Mouse (Mus musculus) E14TG2a.4 (cell line): ENCODE data around the gene Hspa8.
A peak's percentile ranks its signal among the peaks of the same experiment; 100 is the strongest.
"Not testable (repeated sequence)": the region's sequence is repeated elsewhere in the genome, so short reads cannot be mapped to it uniquely, and the experiment has no call there.

ENCODE experiments used
- H3K27me3 ChIP-seq: 2 replicates; pipeline ENCODE4 v1.6.1; 2014; ENCODE audit warnings: low read length, control low read depth; ENCODE audit not compliant: insufficient read depth
- H3K36me3 ChIP-seq: 2 replicates; pipeline ENCODE4 v1.6.1; 2014; ENCODE audit warnings: low read length, control low read depth; ENCODE audit not compliant: insufficient read depth
- H3K4me1 ChIP-seq: replicated peaks from 2 replicates; pipeline ENCODE4 v1.6.1; 2014; ENCODE audit warnings: low read depth, low read length, control low read depth
- H3K4me3 ChIP-seq: replicated peaks from 2 replicates; pipeline ENCODE4 v1.5.1; 2014; ENCODE audit warnings: mild to moderate bottlenecking, low read length
- H3K9me3 ChIP-seq: 2 replicates; pipeline ENCODE4 v1.6.1; 2014; ENCODE audit warnings: low read length, control low read depth
- CTCF ChIP-seq: conservative IDR thresholded peaks from 2 replicates; pipeline ENCODE4 v1.5.1; 2014; ENCODE audit warnings: low read length
- NANOG ChIP-seq: IDR thresholded peaks from 2 replicates; pipeline ENCODE4 v1.6.1; 2014; ENCODE audit warnings: borderline replicate concordance, low read length, mixed read lengths
- POU5F1 ChIP-seq: IDR thresholded peaks from 2 replicates; pipeline ENCODE4 v1.6.1; 2014; ENCODE audit warnings: low read length, borderline replicate concordance

The Hspa8 gene

DNA sequence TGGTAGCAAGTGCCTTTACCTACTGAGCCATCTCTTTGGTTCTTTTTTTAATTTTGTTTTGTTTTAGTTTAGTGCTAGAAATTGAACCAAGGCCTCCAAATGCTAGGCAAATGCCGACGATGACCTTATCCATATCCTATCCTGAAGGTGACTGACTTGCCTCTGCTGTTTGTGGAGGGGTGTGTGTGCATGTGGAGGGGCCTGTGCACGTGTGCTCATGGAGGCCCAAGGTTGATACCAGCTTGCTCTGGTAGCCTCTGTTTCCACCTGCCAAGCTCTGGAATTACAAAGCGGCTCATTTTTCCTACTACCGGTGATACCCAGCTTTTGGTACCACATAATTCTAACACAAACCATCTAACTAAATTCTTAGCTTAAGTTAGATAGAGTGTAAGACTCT lies 7.2 kb upstream of the Hspa8 start:
- Histone ChIP-seq H3K36me3 (no peaks in the 10 kb centered on the region), H3K4me3 (peak overlapping the region; percentile 50), H3K9me3 (no peaks in the 10 kb centered on the region), H3K27me3 (no peaks in the 10 kb centered on the region), H3K4me1 (peaks cover 65% of the 10 kb centered on the region)
- no peak for TF ChIP-seq CTCF
- no peak for TF ChIP-seq NANOG
- no peak for TF ChIP-seq POU5F1

- H3K4me1 ChIP-seq, result peaks cover 71% of the 10 kb centered on the region
- H3K9me3 ChIP-seq, result no peaks in the 10 kb centered on the region
- H3K27me3 ChIP-seq, result no peaks in the 10 kb centered on the region
- H3K36me3 ChIP-seq, result no peaks in the 10 kb centered on the region
- peak overlapping the region; percentile 53 for H3K4me3 ChIP-seq
- no peak for TF ChIP-seq POU5F1
- no peak for TF ChIP-seq CTCF
- no peak for TF ChIP-seq NANOG
These were observed 6.5 kb upstream of the Hspa8 start for GRCm38 (mm10) chr9:40794251-40794650.

- TF ChIP-seq NANOG (no peak), POU5F1 (no peak), CTCF (no peak)
- Histone ChIP-seq H3K36me3 (no peaks in the 10 kb centered on the region), H3K4me3 (peak overlapping the region; percentile 53), H3K27me3 (no peaks in the 10 kb centered on the region), H3K9me3 (no peaks in the 10 kb centered on the region), H3K4me1 (peaks cover 66% of the 10 kb centered on the region)
These were observed 5.9 kb upstream of the Hspa8 start for GRCm38 (mm10) chr9:40794926-40795325.

DNA sequence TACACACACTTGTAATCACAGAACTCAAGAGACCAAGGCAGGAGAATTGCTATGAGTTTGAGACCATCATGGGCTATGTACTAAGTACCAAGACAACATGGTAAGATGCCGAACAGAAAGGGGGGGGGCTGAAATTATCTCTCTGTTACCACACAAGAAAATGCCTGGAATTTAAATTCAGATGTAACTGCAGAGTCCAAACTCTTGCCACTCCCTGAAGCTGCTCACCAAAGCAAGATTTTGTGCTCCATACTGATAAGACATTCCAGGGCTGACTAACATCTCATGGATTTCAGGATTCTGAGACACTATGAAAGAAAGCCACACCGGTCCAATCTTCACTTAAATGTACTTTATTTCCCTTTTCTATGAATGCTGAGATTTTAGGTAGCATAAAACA lies 5.2 kb upstream of the Hspa8 start:
- Histone ChIP-seq H3K9me3 (no peaks in the 10 kb centered on the region), H3K36me3 (no peaks in the 10 kb centered on the region), H3K4me1 (peaks cover 60% of the 10 kb centered on the region), H3K27me3 (no peaks in the 10 kb centered on the region), H3K4me3 (peak overlapping the region; percentile 53)
- TF ChIP-seq NANOG (no peak), POU5F1 (no peak), CTCF (no peak)

- H3K4me1 ChIP-seq, result peaks cover 57% of the 10 kb centered on the region
- H3K36me3 ChIP-seq, result no peaks in the 10 kb centered on the region
- peak overlapping the region; percentile 53; the same call in 1 of the 2 replicates for H3K4me3 ChIP-seq
- H3K27me3 ChIP-seq, result no peaks in the 10 kb centered on the region
- TF ChIP-seq NANOG (no peak), CTCF (no peak), POU5F1 (no peak)
- H3K9me3 ChIP-seq, result no peaks in the 10 kb centered on the region; the same call in 1 of the 2 replicates
These were observed 4.7 kb upstream of the Hspa8 start for GRCm38 (mm10) chr9:40796054-40796453.

GRCm38 (mm10) chr9:40798247-40798960 lies 2.4 kb upstream of the Hspa8 start:
- peaks cover 5% of the 10 kb centered on the region; the same call in 1 of the 2 replicates for H3K9me3 ChIP-seq
- no peak for TF ChIP-seq NANOG
- TF ChIP-seq CTCF, result no peak
- TF ChIP-seq POU5F1, result no peak

DNA sequence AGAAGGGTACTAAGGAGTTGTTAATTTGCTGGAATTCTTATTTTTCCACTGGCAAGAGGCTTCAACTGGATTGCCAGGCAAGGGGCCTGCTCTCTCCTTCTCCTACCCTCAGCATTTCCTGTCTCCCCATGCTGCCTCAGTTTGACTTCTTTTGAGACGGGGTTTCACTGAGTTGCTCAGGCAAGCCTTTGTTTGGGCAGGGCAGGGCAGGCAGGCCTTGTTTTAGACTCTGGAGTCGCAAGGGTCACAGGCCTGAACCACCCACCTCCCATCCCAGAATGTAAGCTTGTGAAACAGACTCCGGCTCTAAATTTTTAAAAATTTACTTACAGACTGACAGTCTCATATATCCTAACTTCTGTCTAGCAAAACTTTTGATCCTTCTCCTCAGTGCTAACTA lies 1.7 kb upstream of the Hspa8 start:
- peaks cover 12% of the 10 kb centered on the region; the same call in 1 of the 2 replicates for H3K9me3 ChIP-seq
- peaks cover 23% of the 10 kb centered on the region for H3K36me3 ChIP-seq
- peaks cover 36% of the 10 kb centered on the region for H3K4me1 ChIP-seq
- no peak for TF ChIP-seq CTCF
- TF ChIP-seq POU5F1, result no peak
- no peak for TF ChIP-seq NANOG
- no peaks in the 10 kb centered on the region for H3K27me3 ChIP-seq
- H3K4me3 ChIP-seq, result peak overlapping the region; percentile 90

More at GRCm38 (mm10) chr9:40798247-40798960, 2.4 kb upstream of the Hspa8 start:
- Histone ChIP-seq H3K4me1 (peaks cover 40% of the 10 kb centered on the region), H3K27me3 (no peaks in the 10 kb centered on the region), H3K36me3 (peaks cover 16% of the 10 kb centered on the region), H3K4me3 (peak overlapping the region; percentile 90)

DNA sequence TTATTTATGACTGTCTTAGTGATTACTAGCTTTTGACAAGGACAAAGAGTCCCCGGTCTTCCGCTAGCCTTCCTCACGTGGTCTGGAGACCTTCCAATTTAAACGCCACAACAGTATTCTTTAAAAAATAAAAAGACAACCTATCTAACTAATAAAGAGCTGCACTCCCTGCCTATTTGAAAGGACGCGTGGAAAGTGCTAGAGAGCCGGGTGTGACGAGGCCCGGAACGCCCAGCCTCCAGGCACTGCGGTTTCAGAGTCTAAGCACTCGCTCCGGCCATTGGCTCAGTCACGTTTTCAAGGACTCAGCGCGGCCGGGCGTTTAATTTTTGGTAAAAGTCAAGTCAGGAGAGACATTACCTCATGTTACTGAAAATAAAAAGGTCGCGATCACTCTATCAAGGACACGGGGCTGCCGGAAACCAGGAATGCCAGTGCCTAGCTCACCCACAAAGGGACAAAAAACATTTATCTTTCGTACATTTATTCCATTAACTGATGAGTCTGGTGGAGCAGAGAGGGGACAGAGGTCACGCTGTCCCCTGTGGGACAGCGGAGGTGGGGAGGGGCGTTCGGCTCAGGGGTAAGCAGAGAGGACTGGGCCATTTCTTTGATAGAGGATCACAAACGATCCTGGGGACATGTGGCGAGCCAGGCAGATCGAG lies 815 bp upstream of the Hspa8 start:
- Histone ChIP-seq H3K9me3 (peaks cover 18% of the 10 kb centered on the region; the same call in 1 of the 2 replicates), H3K4me3 (peak overlapping the region; percentile 90), H3K36me3 (peaks cover 32% of the 10 kb centered on the region), H3K4me1 (peaks cover 35% of the 10 kb centered on the region), H3K27me3 (no peaks in the 10 kb centered on the region)
- TF ChIP-seq POU5F1 (no peak), NANOG (no peak), CTCF (no peak)

- peaks cover 19% of the 10 kb centered on the region for H3K4me1 ChIP-seq
- H3K4me3 ChIP-seq, result peak overlapping the region; percentile 90
- peaks cover 31% of the 10 kb centered on the region for H3K9me3 ChIP-seq
- H3K27me3 ChIP-seq, result not testable (repeated sequence)
- peaks cover 38% of the 10 kb centered on the region for H3K36me3 ChIP-seq
These were observed 1.1 kb downstream of the Hspa8 start for GRCm38 (mm10) chr9:40801614-40802532.

GRCm38 (mm10) chr9:40802533-40802875 lies 1.7 kb downstream of the Hspa8 start:
- H3K36me3 ChIP-seq, result peaks cover 38% of the 10 kb centered on the region
- H3K9me3 ChIP-seq, result peaks cover 37% of the 10 kb centered on the region
- peaks cover 17% of the 10 kb centered on the region for H3K4me1 ChIP-seq
- H3K27me3 ChIP-seq, result not testable (repeated sequence)
- H3K4me3 ChIP-seq, result peak overlapping the region; percentile 90

- not testable (repeated sequence) for H3K27me3 ChIP-seq, H3K4me1 ChIP-seq
- H3K36me3 ChIP-seq, result peaks cover 38% of the 10 kb centered on the region
- peak overlapping the region; percentile 29; the same call in 1 of the 2 replicates for H3K4me3 ChIP-seq
- H3K9me3 ChIP-seq, result peaks cover 45% of the 10 kb centered on the region
These were observed 3.8 kb downstream of the Hspa8 start for GRCm38 (mm10) chr9:40804576-40804975.
